Mouse (Mus musculus) erythroid progenitor cell, adult 5-6 weeks (primary cell): ENCODE measurements around the gene Lck. TPM values are rescaled to one million over a fixed set of nuclear protein-coding genes. Genes with fewer than 3 reads are reported as not detected.
"Not testable (repeated sequence)": the region's sequence is repeated elsewhere in the genome, so short reads cannot be mapped to it uniquely, and the experiment has no call there.

Source experiments
- ATAC-seq: replicated peaks from 2 replicates; pipeline ENCODE4 v1.8.0; 2016; ENCODE audit warnings: moderate number of reproducible peaks, mild to moderate bottlenecking, moderate TSS enrichment, inconsistent platforms; ENCODE audit not compliant: poor library complexity, low FRiP score, severe bottlenecking
- total RNA-seq, 2 experiments: library from RNA; stranded (forward) in 1 of 2; stranded (reverse) in 1 of 2; fragments of 150-400 nt in 1 of 2; fragments of 186-747, 209-891 nt in 1 of 2; gene quantifications; 2 replicates each; pipeline versions ENCODE4 v1.2.3 to v1.2.4; 2015 to 2017; ENCODE audit warnings: low replicate concordance in 2 of 2

Gene Lck
- total RNA-seq, 2 experiments from 2014 or later = 8.0 to 8.5 TPM

DNA sequence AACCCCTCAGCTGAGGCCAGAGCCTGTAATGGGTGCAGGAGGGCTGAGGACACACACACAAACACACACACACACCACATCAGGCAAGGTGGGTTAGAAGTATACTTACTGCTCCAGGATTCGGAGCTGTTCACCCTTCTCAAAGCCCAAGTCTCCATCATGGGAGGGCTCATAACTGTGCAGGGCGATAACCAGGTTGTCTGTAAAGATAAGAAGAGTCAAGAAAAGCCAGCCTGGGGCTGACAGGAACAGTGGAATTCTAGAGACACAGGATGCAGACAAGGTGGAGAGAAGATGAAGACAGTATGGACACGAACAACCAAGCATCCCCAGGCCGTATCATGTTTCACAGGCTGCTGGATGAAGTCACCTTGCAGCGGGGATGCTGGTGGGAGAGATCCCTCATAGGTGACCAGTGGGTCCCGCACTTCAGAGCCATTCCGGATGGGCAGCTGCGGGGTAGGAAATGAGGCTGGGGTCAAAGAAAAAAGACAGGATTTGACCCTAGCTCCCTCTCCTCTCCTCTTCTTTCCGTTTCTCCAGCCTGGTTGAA lies 16.1 kb downstream of the Lck start:
- peak; percentile 79 for ATAC-seq

DNA sequence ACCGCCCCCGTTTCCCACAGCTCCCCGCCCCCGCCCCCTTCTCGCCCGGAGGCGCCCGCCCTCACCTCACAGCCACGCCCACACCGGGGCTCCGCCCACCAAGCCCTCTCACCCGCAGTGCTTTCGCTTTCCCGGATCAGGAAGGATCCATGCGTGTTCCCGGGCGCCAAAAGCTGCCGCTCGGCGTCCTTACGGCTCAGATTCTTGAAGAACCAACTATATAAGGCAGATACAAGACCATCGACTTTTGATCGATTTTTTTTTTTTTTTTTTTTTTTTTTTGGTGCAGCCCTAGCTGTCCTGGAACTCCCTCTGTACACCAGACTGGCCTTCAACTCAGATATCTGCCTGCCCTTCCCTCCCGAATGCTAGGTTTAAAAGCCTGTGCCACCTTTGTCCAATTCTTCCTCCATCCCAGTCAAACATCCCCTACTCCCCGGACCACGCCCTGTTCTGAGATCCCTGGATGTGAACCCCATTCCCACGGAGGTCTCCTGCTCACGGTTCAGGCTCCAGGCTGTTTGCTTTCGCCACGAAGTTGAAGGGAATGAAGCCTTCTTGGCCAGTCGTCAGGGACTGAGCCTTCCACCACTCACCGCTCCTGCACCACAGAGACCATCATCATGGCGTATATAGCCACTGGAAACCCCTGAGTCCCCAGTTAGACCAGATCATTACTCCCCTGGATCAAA lies 16.8 kb downstream of the Lck start:
- ATAC-seq = peak; percentile 86

DNA sequence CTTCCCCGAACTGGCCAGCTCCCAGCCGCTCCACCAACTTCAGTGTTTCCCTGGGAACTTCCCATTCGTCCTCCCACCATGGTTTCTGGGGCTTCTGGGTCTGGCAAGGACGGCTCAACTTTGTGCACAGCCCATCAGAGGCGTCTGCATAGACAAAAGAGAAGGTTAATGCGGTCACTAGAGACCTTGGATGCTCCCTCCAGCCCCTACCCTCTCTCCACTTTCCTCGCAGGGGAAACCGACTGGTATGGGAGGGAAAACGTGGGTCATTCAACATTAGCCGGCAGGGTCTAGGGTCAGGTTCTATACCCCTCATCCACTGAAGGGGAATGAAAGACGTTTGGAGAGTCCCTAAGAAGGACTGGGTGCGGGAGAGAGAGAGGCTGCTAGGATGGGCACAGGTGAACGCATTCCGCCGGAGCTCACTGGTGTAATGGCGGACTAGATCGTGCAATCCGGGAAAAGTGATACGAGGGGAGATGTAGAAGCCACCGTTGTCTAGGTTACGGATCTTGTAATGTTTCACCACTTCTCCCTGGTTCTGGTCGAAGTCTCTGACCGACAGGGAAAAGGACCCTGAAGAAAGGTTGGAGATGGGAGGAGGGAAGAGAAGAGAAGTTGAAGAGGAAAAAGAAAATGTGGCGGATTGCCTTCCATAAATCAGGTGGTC lies 17.4 kb downstream of the Lck start:
- ATAC-seq = 0 out of 2 replicates have a peak, but pooled peaks have one; percentile 28

DNA sequence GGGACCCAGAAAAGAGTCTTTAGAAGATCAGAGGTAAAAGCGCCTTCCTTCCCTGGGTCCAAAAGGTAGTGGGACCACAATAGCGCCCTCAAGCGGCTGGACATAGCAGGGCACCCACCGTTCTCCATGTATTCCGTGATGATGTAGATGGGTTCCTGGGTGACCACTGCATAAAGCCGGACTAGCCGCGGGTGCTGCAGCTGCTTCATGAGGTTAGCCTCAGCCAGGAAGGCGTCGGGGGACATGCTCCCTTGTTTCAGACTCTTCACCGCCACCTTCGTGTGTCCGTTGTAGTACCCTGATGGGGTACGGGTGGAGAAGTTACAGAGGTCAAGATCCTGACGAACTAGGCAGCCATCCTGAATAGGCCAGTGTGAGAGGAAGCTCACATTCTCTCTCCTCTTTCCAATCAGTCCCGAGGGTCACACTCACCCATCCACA lies 18.0 kb downstream of the Lck start:
- ATAC-seq = 0 out of 2 replicates have a peak, but pooled peaks have one; percentile 10

DNA sequence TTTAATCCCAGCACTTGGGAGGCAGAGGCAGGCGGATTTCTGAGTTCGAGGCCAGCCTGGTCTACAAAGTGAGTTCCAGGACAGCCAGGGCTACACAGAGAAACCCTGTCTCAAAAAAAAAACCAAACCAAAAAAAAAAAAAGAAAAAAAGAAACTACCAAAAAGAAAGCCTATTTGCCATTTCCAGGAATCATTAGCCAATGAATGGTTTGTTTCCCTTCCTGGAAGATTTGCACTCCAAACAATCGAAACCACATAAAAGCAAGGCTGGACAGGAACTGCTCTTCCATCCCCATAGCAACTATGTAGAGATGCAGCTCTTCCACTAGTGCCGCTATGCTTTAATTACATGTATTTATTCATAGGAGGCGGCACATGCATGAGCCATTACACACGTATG lies 18.9 kb downstream of the Lck start:
- ATAC-seq = not testable (repeated sequence)

DNA sequence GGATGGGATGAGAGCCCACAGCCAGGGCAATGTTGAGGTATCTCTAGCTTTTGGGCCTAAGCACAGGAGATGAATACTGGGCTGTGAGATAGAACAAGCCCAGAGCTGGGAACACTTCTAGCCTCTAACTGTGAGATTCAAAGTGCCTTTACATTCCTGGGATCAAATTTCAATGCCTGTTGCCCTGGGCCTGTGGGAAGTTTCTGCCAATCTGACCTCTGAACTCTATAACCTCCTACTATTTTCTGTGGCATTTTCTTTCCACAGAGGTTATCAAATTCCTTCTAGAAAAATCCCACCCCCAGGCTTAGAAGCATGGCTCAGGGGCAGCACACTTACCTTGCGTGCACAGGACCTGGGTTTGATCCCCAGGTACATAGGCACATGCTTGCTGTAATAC lies 23.1 kb downstream of the Lck start:
- ATAC-seq = no peak

DNA sequence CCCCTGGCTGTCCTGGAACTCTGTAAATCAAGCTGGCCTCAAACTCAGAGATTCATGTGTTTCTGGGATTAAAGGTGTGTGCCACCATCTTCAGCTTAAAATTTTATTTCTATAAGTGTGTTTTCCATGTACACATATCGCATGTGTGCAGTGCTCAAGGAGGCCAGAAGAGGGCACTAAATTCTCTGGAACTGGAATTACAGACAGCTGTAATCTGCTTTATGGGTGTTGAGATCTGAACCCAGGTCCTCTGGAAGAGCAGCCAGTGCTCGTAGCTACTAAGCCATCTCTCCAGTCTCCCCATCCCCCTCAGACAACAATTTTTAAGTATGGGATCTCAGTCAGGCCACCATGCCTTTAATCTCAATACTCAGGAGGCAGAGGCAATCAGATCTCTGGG lies 24.1 kb downstream of the Lck start:
- peak; percentile 73 for ATAC-seq

DNA sequence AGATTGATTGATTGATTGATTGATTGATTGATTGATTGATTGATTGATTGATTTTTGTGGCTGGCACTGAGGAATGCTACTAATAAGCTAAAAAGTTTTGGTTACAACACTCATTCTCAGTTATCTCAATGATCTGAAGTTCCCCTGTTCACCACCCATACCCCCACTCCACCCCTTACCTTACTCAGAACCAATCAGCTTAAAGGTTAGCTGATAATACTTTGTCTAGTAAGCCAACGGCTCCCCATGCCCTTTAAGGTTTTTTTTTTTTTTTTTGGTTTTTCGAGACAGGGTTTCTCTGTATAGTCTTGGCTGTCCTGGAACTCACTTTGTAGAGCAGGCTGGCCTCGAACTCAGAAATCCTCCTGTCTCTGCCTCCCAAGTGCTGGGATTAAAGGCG lies 25.8 kb downstream of the Lck start:
- ATAC-seq = not testable (repeated sequence)

DNA sequence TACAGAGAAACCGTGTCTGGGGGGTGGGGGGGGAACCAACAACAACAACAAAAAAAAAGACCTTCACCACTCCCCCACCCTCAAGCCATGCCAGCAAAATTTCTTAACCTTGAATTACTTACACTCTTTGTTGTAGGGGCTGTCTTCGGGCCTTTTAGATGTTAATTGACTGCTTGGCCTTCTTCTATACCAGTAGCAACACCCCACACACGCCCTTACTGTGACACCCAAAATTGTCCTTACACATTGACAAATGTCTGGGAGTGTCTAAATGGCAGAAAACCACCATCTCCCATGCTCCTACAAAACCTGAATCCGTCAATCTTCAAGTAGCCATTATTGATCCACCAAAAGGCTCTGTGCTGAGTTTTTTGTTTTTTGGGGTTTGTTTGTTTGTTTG lies 29.3 kb downstream of the Lck start:
- no peak for ATAC-seq

DNA sequence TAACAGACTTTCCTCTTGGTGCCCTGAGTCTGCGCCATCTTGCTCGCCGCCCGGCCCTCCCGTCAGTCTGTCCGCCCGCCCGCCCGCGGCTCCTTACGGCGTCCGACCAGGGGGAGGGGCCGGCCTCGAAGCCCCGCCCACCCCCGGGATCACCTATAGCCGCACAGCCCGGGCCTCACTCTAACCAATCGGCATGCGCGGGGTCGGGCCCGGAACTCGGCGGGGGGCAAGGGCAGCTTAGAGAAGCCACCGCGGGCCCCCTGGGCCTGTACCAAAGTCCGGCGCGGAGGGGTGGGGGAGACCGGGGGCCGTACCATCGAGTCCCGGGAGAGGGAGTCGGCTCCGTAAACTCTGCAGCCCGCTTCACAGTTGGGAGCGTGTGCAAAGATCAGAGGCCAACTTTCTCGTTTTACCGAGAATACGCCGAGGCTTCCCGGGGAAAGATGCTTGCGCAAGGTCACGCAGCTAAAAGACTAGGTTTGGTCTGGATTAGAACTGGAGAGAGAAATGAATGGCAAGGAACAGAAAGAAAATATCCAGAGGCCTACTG lies 30.8 kb downstream of the Lck start, which contains the start of gene Hdac1:
Gene Hdac1 (minus strand): TSS at position 122 of the 550 bp plus-strand sequence.
- peak; percentile 92 for ATAC-seq

DNA sequence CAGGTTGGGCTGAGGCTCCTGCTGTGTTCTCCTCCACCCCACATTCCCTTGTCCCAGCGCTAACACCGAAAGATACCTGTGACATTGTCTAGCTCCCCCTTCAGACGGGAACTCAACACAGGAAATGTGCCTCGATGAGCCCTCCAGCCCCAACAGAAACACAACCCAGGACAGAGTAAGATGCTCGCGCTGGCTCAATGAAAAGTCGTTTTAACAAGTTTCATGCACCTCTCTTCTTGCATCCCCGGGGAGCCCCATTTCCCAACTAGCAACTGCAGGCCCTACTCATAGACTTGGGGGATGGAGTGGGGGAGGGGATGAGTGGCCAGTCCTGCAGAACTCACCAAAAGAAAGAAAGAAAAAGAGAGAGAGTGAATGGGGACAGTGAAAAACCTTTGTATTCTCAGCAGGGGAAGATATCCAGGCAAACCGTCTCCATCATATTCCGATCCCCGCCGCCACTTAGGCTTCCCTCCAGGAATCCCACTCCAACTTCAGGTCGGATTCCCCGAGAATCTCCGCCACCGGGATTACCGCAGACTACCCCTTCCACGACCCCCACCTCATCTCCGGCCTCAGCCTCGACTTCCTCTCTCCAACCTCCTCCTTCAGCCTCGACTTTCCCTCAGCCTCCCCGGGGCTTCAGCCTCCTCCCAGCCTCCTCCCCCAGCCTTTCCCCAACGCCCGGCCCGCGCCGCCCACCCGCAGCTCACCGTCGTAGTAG lies 31.4 kb downstream of the Lck start:
- peak; percentile 36 for ATAC-seq

DNA sequence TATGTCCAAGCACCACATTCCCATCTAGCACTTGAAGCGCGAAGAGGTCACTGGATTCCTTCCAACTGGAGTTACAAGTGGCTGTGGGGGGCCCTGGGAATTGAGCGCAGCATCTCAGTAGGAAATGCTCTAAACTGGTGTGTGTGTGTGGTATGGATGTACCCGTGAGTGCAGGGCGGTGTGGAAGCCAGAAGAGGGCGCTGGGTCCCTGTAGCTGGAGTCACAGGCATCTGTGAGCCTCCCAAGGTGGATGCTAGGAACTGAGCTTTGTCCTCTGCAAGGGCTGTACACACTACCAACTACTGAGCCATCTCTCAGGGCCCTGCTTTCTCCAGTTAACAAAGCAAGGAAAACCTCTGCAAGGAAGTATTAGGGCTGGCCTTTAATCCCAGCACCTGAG lies 33.4 kb downstream of the Lck start:
- no peak for ATAC-seq

DNA sequence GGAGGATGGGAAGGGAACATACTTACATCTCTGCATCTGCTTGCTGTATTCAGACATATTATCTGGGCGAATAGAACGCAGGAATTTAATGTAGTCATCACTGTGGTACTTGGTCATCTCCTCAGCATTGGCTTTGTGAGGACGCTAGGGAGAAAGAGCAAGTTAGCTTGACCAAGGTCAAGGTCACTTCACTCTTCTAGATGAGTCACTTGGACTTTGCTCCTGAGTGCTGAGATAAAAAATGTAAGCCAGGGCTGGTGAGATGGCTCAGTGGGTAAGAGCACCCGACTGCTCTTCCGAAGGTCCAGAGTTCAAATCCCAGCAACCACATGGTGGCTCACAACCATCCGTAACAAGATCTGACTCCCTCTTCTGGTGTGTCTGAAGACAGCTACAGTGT lies 44.5 kb downstream of the Lck start:
- ATAC-seq = not testable (repeated sequence)

DNA sequence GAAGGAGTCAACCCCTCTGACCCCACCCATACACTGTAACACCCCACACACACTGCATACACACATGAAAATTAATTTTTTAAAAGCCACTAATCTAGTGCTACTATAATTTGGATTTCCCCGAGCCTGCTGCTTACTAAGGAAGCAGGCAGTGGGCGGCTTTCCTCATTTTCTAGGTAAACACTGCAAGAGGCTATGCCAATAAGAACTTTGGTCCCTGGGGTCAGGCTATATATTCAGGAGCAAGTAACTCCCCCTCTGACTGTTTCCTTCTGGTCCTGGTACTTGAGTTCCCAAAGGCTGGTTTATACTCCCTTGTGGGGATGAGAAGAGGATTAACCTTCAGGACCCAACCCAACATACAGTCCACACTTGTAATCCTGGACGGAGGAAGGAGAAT lies 47.6 kb downstream of the Lck start:
- ATAC-seq = no peak

DNA sequence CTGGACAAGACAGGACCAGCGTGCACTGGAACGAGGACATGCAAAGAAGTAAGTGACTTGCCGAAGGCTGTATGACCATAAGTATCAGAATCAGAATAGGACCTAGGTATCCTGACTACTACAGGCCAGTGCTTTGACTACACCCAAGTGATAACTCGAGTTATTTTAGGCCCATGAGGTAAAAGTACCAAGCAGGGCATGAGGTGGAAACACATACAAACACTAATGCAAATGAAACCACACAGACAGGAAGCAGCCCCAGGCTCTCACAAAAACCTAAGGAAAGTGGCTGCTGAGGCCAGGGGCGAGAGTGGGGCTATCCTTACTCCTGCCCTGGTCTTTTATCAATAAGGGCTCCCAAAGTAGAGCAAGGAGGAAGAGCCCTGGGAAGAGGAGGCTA lies 48.1 kb downstream of the Lck start:
- no peak for ATAC-seq

DNA sequence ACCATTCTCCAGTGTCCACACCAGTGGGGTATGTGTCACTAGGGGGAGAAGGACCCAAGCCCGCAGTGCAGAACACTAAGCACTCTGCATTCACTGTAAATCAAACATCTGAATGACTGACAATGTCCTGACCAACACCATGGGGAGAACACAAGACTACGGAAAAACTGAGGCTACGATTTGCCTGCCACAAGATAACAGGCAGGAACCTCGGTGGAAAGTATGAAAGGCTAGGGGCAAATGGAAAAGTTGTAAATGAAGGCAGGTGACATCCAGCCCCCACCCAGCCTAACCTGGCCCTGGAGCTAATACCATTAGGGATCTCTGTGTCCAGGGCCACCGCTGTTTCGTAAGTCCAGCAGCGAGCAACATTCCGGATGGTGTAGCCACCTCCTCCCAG lies 54.9 kb downstream of the Lck start:
- no peak for ATAC-seq

DNA sequence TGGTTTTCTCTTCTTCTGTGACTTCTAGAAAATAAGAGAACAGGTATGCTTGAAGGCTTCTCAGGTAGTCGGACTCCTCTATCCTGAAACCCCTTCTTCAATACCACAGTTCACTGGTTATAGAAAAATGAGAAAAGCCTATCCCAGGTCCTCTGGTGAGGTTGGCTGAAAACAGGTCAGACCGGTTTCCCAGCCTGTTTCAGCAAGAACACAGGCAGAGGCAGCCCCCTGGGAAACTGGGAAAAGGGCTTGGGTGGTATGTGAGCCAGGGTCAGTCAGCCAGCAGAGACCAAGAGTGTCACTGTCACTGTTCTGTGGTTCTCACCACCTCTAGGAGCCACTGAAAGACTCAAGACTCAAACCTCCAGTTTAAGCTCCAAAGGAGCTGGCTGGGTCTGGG lies 56.5 kb downstream of the Lck start:
- ATAC-seq = no peak

DNA sequence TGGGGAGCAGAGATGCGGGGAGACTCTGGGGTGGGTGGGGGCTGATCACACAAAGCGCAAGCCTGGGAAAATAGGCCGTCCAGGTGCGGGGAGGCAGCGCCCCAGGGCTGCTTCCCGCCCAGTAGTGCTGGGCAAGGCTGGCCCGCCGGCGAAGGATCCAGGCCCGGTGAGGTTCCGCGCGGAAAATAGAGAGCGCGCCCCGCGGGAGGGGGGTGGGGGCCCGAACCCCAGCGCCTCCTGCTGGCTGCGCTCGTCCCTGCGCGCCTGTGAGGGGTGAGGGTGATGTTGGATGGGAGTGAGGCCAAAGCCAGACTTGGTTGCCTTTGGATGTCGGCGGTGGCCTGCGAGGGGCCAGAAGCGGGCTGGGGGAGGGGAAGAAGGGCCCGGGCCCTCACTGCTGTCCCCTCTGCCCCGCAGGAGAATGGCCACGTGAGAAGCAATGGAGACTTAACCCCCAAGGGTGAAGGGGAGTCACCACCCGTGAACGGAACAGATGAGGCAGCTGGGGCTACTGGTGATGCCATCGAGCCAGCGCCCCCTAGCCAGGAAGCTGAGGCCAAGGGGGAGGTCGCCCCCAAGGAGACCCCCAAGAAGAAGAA lies 59.0 kb downstream of the Lck start:
- peak; percentile 51 for ATAC-seq

DNA sequence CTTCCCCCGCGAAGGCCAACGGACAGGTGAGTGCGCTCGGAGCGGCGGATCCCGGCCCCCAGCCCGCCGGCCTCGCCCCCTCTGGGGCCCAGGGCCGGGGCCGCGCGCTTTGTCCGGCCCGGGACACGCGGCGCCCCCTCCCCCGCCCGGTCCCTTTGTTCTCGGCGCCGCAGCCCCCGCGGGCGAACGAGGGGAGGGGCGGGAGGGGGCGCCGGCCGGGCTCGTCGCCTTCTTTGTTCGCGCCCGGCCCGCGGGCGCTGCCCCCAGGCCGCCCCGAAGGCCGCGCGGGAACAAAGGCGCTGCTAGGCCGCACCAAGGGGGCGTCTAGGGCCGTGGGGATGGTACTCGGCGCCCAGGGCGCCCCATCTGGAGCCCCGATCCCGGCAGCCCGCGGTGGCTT lies 59.5 kb downstream of the Lck start:
- ATAC-seq = no peak
